Mouse (Mus musculus) liver, postnatal 0 days (tissue): ENCODE results near the gene Tkfc. TPM values are rescaled to one million over a fixed set of nuclear protein-coding genes. Genes with fewer than 3 reads are reported as not detected.

Experiments used
- ATAC-seq: fragments of 200-750 bp; cut with Nextera tagmentation; 2 replicates; pipeline ENCODE4 v1.8.0; 2017; ENCODE audit warnings: mild to moderate bottlenecking, moderate library complexity
- DNase-seq: peaks from one replicate; pipeline ENCODE4 v3.0.0-alpha.2; 2016
- H3K27ac ChIP-seq: fragments of 300-500 bp; sonication (generic); 2 replicates; pipeline ENCODE4 v1.5.1; 2014; ENCODE audit warnings: antibody characterized with exemption, moderate library complexity, mild to moderate bottlenecking, low read depth
- H3K27me3 ChIP-seq: fragments of 300-500 bp; sonication (generic); 2 replicates; pipeline ENCODE4 v1.6.1; 2014; ENCODE audit warnings: low read length, control low read depth, mixed read lengths; ENCODE audit not compliant: insufficient read depth
- H3K36me3 ChIP-seq: fragments of 300-500 bp; sonication (generic); replicated peaks from 2 replicates; pipeline ENCODE4 v1.6.1; 2014; ENCODE audit warnings: mild to moderate bottlenecking, control low read depth, low read length, moderate library complexity, mixed read lengths; ENCODE audit not compliant: insufficient read depth
- H3K4me1 ChIP-seq: fragments of 300-500 bp; sonication (generic); 2 replicates; pipeline ENCODE4 v1.6.1; 2014; ENCODE audit warnings: antibody characterized with exemption, mild to moderate bottlenecking, control low read depth; ENCODE audit not compliant: insufficient read depth
- H3K4me2 ChIP-seq: fragments of 300-500 bp; sonication (generic); 2 replicates; pipeline ENCODE4 v1.6.1; 2014; ENCODE audit warnings: low read depth, mild to moderate bottlenecking, low read length, moderate library complexity, mixed read lengths
- H3K4me3 ChIP-seq: fragments of 300-500 bp; sonication (generic); 2 replicates; pipeline ENCODE4 v1.5.1; 2014; ENCODE audit warnings: low read depth, low read length
- H3K9ac ChIP-seq: fragments of 300-500 bp; sonication (generic); replicated peaks from 2 replicates; pipeline ENCODE4 v1.6.1; 2014; ENCODE audit warnings: mild to moderate bottlenecking, moderate library complexity
- H3K9me3 ChIP-seq: fragments of 300-500 bp; sonication (generic); 2 replicates; pipeline ENCODE4 v1.6.1; 2016; ENCODE audit warnings: mild to moderate bottlenecking, control low read depth, low read length, mixed read lengths
- CTCF ChIP-seq: sonication (generic); IDR thresholded peaks from 2 replicates; pipeline ENCODE4 v1.5.1; 2016; ENCODE audit warnings: antibody characterized with exemption, low read depth
- EP300 ChIP-seq: IDR thresholded peaks from 2 replicates; pipeline ENCODE4 v1.6.1; 2016; ENCODE audit warnings: antibody characterized with exemption, low read depth, mild to moderate bottlenecking
- WGBS: fragments of 180-500 bp; shearing (Covaris S2); extraction: QIAGEN DNeasy Blood & Tissue Kit; methylation state at CpG from one replicate; pipeline ENCODE4 v1.1.7; 2014; ENCODE audit not compliant: insufficient replicate concordance; 5-methylcytosine and 5-hydroxymethylcytosine counted together
- polyA plus RNA-seq: library from polyadenylated mRNA; unstranded; fragments of >200 nt; fragmentation: Nextera tagmentation; extraction: Ambion mirVana; gene quantifications from 2 replicates; pipeline ENCODE4 v1.2.1, GENCODE M21; 2015

The Tkfc gene
- polyA plus RNA-seq, 1 experiment from 2014 or later: 133 TPM

GRCm38 (mm10) chr19:10555624-10556510 is 49.6 kb downstream of the Tkfc start, which contains the start of gene Tmem216:
Gene Tmem216 (minus strand): TSS chr19:10556238.
- peak; percentile 15; the same call in 1 of the 2 replicates for TF ChIP-seq CTCF
- no peak; the same call in 1 of the 2 replicates for TF ChIP-seq EP300
- Histone ChIP-seq H3K27ac (peak within 1 kb of the TSS; percentile 78), H3K27me3 (no peaks in the 10 kb centered on the region), H3K4me3 (peak within 1 kb of the TSS; percentile 59), H3K36me3 (peaks cover 10% of the 10 kb centered on the region), H3K4me2 (peak within 1 kb of the TSS; percentile 84), H3K9me3 (no peaks in the 10 kb centered on the region), H3K9ac (peak within 1 kb of the TSS; percentile 73), H3K4me1 (peaks cover 13% of the 10 kb centered on the region)
- DNase-seq (peak; percentile 88), ATAC-seq (peak; percentile 100)
- WGBS: 2% methylated on average over 43 of the region's 43 CpGs

GRCm38 (mm10) chr19:10539454-10539853 is 66.0 kb downstream of the Tkfc start:
- peaks cover 86% of the 10 kb centered on the region for H3K36me3 ChIP-seq
- H3K9ac ChIP-seq: no peak overlapping the region
- DNase-seq (no peak), ATAC-seq (no peak)
- H3K4me3 ChIP-seq: no peak overlapping the region
- H3K4me1 ChIP-seq: no peaks in the 10 kb centered on the region
- H3K9me3 ChIP-seq: no peaks in the 10 kb centered on the region
- no peak overlapping the region for H3K4me2 ChIP-seq
- no peaks in the 10 kb centered on the region for H3K27me3 ChIP-seq
- TF ChIP-seq EP300 (no peak), CTCF (no peak)
- WGBS: 75% methylated on average over 5 of the region's 5 CpGs
- H3K27ac ChIP-seq: no peak overlapping the region

Other genes starting within 250 kb of the Tkfc start
- 0.04 and 0.24 TPM in 2 replicates for gene Syt7, start 216.6 kb downstream of the Tkfc start, polyA plus RNA-seq
- gene Lrrc10b, start 148.2 kb downstream of the Tkfc start, polyA plus RNA-seq: 0.05 TPM in 1 of 2 replicates, not detected in the other
- 0.11 and 0.15 TPM in 2 replicates for gene Ppp1r32, start 122.7 kb downstream of the Tkfc start, polyA plus RNA-seq
- gene Cpsf7, start 80.4 kb downstream of the Tkfc start, polyA plus RNA-seq: 8.5 and 9.1 TPM in 2 replicates
- gene Sdhaf2, start 79.5 kb downstream of the Tkfc start, polyA plus RNA-seq: 23.6 and 25.4 TPM in 2 replicates
- gene Tmem216, start 49.4 kb downstream of the Tkfc start, polyA plus RNA-seq: 11.7 and 13.0 TPM in 2 replicates
- 18.5 and 19.0 TPM in 2 replicates for gene Cyb561a3, start 28.5 kb downstream of the Tkfc start, polyA plus RNA-seq
- 8.2 and 8.4 TPM in 2 replicates for gene Tmem138, start 28.3 kb downstream of the Tkfc start, polyA plus RNA-seq
- 68.7 and 81.3 TPM in 2 replicates for gene Ddb1, start 327 bp downstream of the Tkfc start, polyA plus RNA-seq
- 18.2 and 19.9 TPM in 2 replicates for gene Vwce, start 28.6 kb upstream of the Tkfc start, polyA plus RNA-seq
- 0.07 TPM in 1 of 2 replicates, not detected in the other for gene Pga5, start 72.4 kb upstream of the Tkfc start, polyA plus RNA-seq
- gene Vps37c, start 83.1 kb upstream of the Tkfc start, polyA plus RNA-seq: 8.2 and 9.4 TPM in 2 replicates
- 0.16 and 0.17 TPM in 2 replicates for gene Cd5, start 133.3 kb upstream of the Tkfc start, polyA plus RNA-seq
- 0.11 TPM in 1 of 2 replicates, not detected in the other for gene Cd6, start 224.4 kb upstream of the Tkfc start, polyA plus RNA-seq
- 4.2 and 4.4 TPM in 2 replicates for gene Slc15a3, start 234.1 kb upstream of the Tkfc start, polyA plus RNA-seq